Mouse (Mus musculus): Measurements from ENCODE around the gene Herc4.
"Not testable (repeated sequence)": the region's sequence is repeated elsewhere in the genome, so short reads cannot be mapped to it uniquely, and the experiment has no call there.

Herc4 gene

GRCm38 (mm10) chr10:63350666-63351065 is 107.1 kb downstream of the Herc4 start:
- DNase-seq (ENCODE audit: extremely low read depth, low read depth, low spot score) = no peak

DNA sequence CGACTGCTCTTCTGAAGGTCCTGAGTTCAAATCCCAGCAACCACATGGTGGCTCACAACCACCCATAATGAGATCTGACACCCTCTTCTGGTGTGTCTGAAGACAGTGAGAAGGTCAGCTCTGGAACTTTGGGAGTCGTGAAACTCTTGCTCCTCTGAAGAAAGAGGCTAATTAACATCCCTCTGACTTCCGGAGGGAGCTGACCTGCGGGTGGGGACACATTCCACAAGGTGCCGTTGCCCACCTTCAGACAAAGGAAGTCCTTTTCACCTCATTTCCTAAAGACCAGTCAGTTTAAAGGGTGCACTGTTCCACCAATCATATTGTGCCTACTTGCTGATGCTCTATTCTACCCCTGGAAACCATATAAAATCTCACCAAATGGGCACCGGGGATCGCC is 107.5 kb downstream of the Herc4 start:
- DNase-seq (ENCODE audit: extremely low read depth, low read depth, low spot score) = not testable (repeated sequence)

DNA sequence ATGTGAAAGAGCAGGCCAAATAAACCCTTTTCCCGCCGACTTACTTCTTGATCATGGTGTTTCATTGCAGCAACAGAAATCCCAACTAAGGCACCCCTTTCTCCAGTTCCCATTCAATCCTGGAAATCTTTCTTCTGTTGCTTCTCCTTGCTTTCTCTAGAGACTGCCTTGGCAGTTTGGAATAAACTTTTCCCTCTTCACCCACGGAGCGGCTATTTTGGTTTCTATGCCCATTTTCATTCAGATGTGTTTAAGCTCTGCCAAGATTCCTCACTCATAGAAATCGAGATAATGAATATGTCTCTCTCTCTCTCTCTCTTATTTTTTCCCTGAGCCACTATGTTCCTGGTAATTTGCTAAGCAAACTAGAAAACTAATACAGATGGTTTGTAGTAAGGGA is 108.5 kb downstream of the Herc4 start:
- DNase-seq (ENCODE audit: extremely low read depth, low read depth, low spot score) = no peak

DNA sequence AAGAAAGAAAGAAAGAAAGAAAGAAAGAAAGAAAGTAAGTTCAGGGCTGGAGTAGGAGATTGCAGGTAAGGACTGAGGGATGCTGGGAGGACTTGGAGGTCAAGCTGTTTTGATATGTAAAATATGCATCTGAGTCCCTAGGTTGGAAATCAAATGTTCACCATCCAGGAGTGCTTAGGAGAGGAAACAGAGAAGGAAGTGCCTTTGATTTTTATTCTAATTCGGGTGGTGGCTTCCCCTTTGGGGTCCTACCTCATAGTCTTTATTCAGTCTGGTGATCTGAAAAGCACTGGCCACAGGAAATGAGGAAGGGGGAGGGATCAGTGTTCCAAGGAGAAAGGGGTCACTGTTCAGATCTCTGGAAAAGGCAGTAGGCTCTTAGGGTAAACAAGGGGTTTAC is 116.9 kb downstream of the Herc4 start:
- DNase-seq (ENCODE audit: extremely low read depth, low read depth, low spot score) = no peak

GRCm38 (mm10) chr10:63365918-63366455 is 122.4 kb downstream of the Herc4 start:
- no peak for DNase-seq (ENCODE audit: extremely low read depth, low read depth, low spot score)

DNA sequence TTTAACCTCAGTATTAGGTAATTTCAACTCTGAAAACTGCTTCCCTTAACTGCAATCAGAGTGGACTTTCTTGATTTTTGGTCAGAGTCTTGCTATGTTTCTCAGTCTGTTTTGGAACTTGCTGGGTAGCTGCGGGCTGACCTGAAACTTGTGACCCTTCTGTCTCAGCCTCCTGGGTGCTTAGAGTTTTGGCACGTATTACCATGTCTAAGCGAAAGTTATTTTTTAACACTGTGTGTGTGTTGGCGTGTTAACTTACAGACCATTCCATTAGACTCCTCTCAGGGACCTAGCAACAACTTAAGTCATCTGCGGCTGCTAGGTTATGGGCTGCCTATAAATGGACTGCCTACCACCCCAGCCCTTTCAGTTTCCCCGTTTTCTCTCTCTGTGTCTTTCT is 123.8 kb downstream of the Herc4 start:
- no peak for DNase-seq (ENCODE audit: extremely low read depth, low read depth, low spot score)

All from fat pad, adult 2 months (tissue).